Mouse (Mus musculus) bone marrow macrophage, adult 2 months (primary cell): ENCODE data around the gene Abtb2. TPM values are rescaled to one million over a fixed set of nuclear protein-coding genes. Genes with fewer than 3 reads are reported as not detected.

ENCODE experiments used
- H3K27ac ChIP-seq: 2 replicates; pipeline ENCODE4 v1.5.1; 2012; ENCODE audit warnings: low read depth, low read length; ENCODE audit not compliant: insufficient read depth
- H3K4me1 ChIP-seq: 2 replicates; pipeline ENCODE4 v1.6.1; 2012; ENCODE audit warnings: low read length; ENCODE audit not compliant: control insufficient read depth, insufficient read depth
- H3K4me3 ChIP-seq: 2 replicates; pipeline ENCODE4 v1.5.1; 2012; ENCODE audit warnings: mild to moderate bottlenecking, low read length, moderate library complexity; ENCODE audit not compliant: insufficient read depth
- CTCF ChIP-seq: IDR thresholded peaks from 2 replicates; pipeline ENCODE4 v1.5.1; 2012; ENCODE audit warnings: low read depth, mild to moderate bottlenecking, low read length, moderate library complexity
- POLR2A ChIP-seq: IDR thresholded peaks from 2 replicates; pipeline ENCODE4 v1.6.1; 2012; ENCODE audit warnings: mild to moderate bottlenecking, low read depth, low read length, borderline replicate concordance
- polyA plus RNA-seq: library from polyadenylated mRNA; stranded (reverse); fragments of >200 nt; gene quantifications from 2 replicates; pipeline ENCODE4 v1.2.4, GENCODE M21; 2012; ENCODE audit not compliant: missing spikeins, insufficient read depth, insufficient read length

Abtb2 gene
- polyA plus RNA-seq, 1 experiment: 0.32 TPM

- Histone ChIP-seq H3K27ac (no peak overlapping the region), H3K4me3 (no peak overlapping the region), H3K4me1 (peaks cover 6% of the 10 kb centered on the region; the same call in 1 of the 2 replicates)
- TF ChIP-seq CTCF (no peak), POLR2A (no peak)
Observed at GRCm38 (mm10) chr2:103684431-103684830, 118.3 kb downstream of the Abtb2 start.

GRCm38 (mm10) chr2:103684926-103685577 is 118.9 kb downstream of the Abtb2 start:
- H3K27ac ChIP-seq: no peak overlapping the region
- peaks cover 6% of the 10 kb centered on the region; the same call in 1 of the 2 replicates for H3K4me1 ChIP-seq
- no peak for TF ChIP-seq POLR2A
- no peak for TF ChIP-seq CTCF
- no peak overlapping the region for H3K4me3 ChIP-seq

- no peak for TF ChIP-seq CTCF
- no peak for TF ChIP-seq POLR2A
- Histone ChIP-seq H3K4me1 (peaks cover 6% of the 10 kb centered on the region; the same call in 1 of the 2 replicates), H3K27ac (no peak overlapping the region), H3K4me3 (no peak overlapping the region)
Observed at GRCm38 (mm10) chr2:103685581-103685980, 119.5 kb downstream of the Abtb2 start.

GRCm38 (mm10) chr2:103687143-103687542 is 121.0 kb downstream of the Abtb2 start:
- Histone ChIP-seq H3K4me1 (peaks cover 6% of the 10 kb centered on the region; the same call in 1 of the 2 replicates), H3K4me3 (no peak overlapping the region), H3K27ac (no peak overlapping the region)
- TF ChIP-seq POLR2A: no peak
- no peak for TF ChIP-seq CTCF

GRCm38 (mm10) chr2:103687888-103688287 is 121.8 kb downstream of the Abtb2 start:
- Histone ChIP-seq H3K4me3 (no peak overlapping the region), H3K4me1 (peaks cover 4% of the 10 kb centered on the region; the same call in 1 of the 2 replicates), H3K27ac (no peak overlapping the region)
- TF ChIP-seq POLR2A (no peak), CTCF (no peak)

DNA sequence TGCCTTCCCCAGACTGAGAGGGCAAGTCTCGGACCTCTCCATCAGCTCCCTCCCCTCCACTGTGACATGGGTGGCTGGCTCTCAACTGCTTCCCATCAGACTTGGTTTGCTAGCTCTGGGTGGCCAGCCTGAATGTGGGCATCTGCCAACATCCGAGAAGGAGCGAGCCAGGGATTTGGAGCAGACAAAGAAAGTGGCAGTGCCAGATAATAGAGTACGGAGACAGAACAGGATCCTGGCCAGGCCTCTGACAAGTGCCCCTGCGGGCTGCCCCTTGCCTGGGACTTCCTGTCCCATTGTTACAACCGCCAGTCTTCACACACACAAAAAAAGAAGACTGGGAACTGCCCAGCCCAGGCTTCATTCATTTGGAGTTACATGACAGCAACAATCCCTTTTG is 124.3 kb downstream of the Abtb2 start:
- TF ChIP-seq CTCF (no peak), POLR2A (no peak)
- Histone ChIP-seq H3K4me3 (no peak overlapping the region), H3K27ac (no peak overlapping the region), H3K4me1 (no peaks in the 10 kb centered on the region)

GRCm38 (mm10) chr2:103690828-103691227 is 124.7 kb downstream of the Abtb2 start:
- TF ChIP-seq CTCF: no peak
- TF ChIP-seq POLR2A: no peak
- Histone ChIP-seq H3K4me3 (no peak overlapping the region), H3K27ac (no peak overlapping the region), H3K4me1 (no peaks in the 10 kb centered on the region)

DNA sequence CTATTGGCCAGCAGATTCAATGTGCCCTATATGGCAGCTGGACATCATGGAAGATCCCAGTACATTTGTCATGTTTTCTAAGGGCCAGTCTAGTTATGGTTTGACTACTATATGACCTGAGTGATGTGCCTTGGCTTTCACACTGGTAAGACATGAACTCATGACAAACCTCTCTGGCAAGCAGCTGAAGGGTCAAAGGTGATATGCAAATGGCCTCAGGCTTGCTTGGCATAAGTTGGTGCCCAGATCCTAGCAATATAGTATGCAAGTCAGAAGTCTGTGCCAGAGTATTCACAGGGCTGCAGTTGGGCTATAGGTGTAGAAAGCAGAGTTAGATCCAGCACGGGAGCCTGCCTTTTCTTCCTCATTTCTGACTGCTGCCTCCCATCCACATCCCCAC is 125.2 kb downstream of the Abtb2 start:
- H3K4me1 ChIP-seq: no peaks in the 10 kb centered on the region
- H3K27ac ChIP-seq: no peak overlapping the region
- TF ChIP-seq CTCF: no peak
- no peak for TF ChIP-seq POLR2A
- H3K4me3 ChIP-seq: no peak overlapping the region

DNA sequence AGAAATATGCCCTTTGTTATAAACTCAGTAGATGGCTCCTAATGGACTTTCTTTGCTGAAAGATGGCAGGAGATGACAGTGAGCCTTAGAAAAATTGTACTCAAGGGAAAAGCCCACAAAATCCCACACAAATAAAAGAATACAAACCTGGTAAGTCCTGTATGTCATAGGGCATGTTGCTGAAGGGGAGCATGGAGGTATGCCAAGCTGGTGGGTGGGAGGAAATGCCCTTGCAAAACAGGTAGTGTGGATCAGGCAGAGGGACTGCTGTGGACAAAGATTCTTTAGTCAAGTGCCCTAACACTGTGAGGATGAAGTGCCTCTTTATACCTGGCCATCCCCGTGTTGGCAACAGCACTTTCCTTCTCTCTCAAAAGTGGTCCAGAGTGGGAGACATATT is 126.7 kb downstream of the Abtb2 start:
- Histone ChIP-seq H3K4me1 (no peaks in the 10 kb centered on the region), H3K4me3 (no peak overlapping the region), H3K27ac (no peak overlapping the region)
- TF ChIP-seq POLR2A (no peak), CTCF (no peak)

GRCm38 (mm10) chr2:103694777-103695563 is 128.9 kb downstream of the Abtb2 start:
- H3K27ac ChIP-seq: no peak overlapping the region
- TF ChIP-seq CTCF: no peak
- TF ChIP-seq POLR2A: no peak
- peaks cover 6% of the 10 kb centered on the region for H3K4me1 ChIP-seq
- no peak overlapping the region for H3K4me3 ChIP-seq
